Mouse (Mus musculus) stomach, embryonic 15.5 days (tissue): ENCODE measurements around the gene Syne3. TPM values are rescaled to one million over a fixed set of nuclear protein-coding genes. Genes with fewer than 3 reads are reported as not detected.

ENCODE experiments used
- ATAC-seq: fragments of 200-750 bp; cut with Nextera tagmentation; 2 replicates; pipeline ENCODE4 v1.8.0; 2017; ENCODE audit warnings: low read depth, moderate number of reproducible peaks, moderate TSS enrichment; ENCODE audit not compliant: insufficient read depth, low FRiP score
- H3K27ac ChIP-seq: fragments of 300-500 bp; sonication (generic); 2 replicates; pipeline ENCODE4 v1.5.1; 2015; ENCODE audit warnings: mild to moderate bottlenecking, inconsistent platforms
- H3K27me3 ChIP-seq: fragments of 300-500 bp; sonication (generic); replicated peaks from 2 replicates; pipeline ENCODE4 v1.6.1; 2015; ENCODE audit warnings: inconsistent platforms
- H3K36me3 ChIP-seq: fragments of 300-500 bp; sonication (generic); 2 replicates; pipeline ENCODE4 v1.6.1; 2015; ENCODE audit warnings: inconsistent platforms
- H3K4me1 ChIP-seq: fragments of 300-500 bp; sonication (generic); 2 replicates; pipeline ENCODE4 v1.6.1; 2015; ENCODE audit warnings: inconsistent platforms
- H3K4me2 ChIP-seq: fragments of 300-500 bp; sonication (generic); 2 replicates; pipeline ENCODE4 v1.6.1; 2015; ENCODE audit warnings: mild to moderate bottlenecking, inconsistent platforms
- H3K4me3 ChIP-seq: fragments of 300-500 bp; sonication (generic); replicated peaks from 2 replicates; pipeline ENCODE4 v1.5.1; 2015; ENCODE audit warnings: inconsistent platforms
- H3K9ac ChIP-seq: fragments of 300-500 bp; sonication (generic); 2 replicates; pipeline ENCODE4 v1.6.1; 2015; ENCODE audit warnings: inconsistent platforms
- H3K9me3 ChIP-seq: fragments of 300-500 bp; sonication (generic); 2 replicates; pipeline ENCODE4 v1.6.1; 2016; ENCODE audit warnings: inconsistent platforms
- WGBS: fragments of 180-500 bp; shearing (Covaris S2); methylation state at CpG from one replicate; pipeline ENCODE4 v1.1.7; 2015; 5-methylcytosine and 5-hydroxymethylcytosine counted together
- polyA plus RNA-seq: library from polyadenylated mRNA; unstranded; fragments of >200 nt; fragmentation: Nextera tagmentation; extraction: Ambion mirVana; gene quantifications from 2 replicates; pipeline ENCODE4 v1.2.1, GENCODE M21; 2015

Gene Syne3
- polyA plus RNA-seq, 1 experiment from 2014 or later: 0.99 TPM

GRCm38 (mm10) chr12:104996012-104996728 lies 13.4 kb downstream of the Syne3 start:
- Histone ChIP-seq H3K27me3 (no peaks in the 10 kb centered on the region), H3K36me3 (no peaks in the 10 kb centered on the region), H3K27ac (no peak overlapping the region), H3K9ac (no peak overlapping the region), H3K4me1 (peaks cover 5% of the 10 kb centered on the region; the same call in 1 of the 2 replicates), H3K4me2 (no peak overlapping the region), H3K4me3 (no peak overlapping the region), H3K9me3 (no peaks in the 10 kb centered on the region)
- 78% methylated on average over 9 of the region's 9 CpGs for WGBS
- ATAC-seq: no peak

DNA sequence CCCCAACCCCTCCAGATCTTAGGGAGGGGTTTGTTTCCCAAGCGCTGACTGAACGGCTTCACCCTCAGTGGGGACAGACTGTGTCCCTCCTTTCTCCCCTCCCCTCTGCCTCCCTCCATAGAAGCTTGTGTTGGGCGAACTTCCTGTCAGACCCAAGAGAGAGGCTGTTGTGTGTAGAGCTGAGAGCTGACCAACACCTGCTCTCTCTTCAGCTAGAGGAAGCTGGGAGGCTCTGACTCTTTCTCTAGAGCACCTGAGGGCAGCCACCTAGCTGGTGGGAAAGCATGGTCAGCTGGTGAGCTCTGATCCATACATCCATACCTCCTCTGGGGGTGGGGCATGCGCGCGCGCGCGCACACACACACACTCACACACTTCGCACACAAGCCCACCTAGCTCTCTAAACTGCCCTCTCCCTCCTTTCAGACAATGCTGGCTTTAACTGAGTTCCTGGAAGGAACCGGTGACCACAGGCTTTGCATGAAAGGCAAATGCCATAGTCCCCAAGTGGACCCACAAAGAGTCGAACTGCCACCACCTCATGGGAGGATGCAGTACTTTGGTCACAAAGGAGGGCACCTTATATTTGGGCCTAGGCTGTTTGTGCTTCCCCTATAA lies 14.2 kb downstream of the Syne3 start:
- Histone ChIP-seq H3K9me3 (no peaks in the 10 kb centered on the region), H3K27ac (no peak overlapping the region), H3K9ac (no peak overlapping the region), H3K36me3 (no peaks in the 10 kb centered on the region), H3K4me3 (no peak overlapping the region), H3K4me2 (no peak overlapping the region), H3K4me1 (peaks cover 5% of the 10 kb centered on the region; the same call in 1 of the 2 replicates), H3K27me3 (no peaks in the 10 kb centered on the region)
- 75% methylated on average over 12 of the region's 12 CpGs for WGBS
- no peak for ATAC-seq

DNA sequence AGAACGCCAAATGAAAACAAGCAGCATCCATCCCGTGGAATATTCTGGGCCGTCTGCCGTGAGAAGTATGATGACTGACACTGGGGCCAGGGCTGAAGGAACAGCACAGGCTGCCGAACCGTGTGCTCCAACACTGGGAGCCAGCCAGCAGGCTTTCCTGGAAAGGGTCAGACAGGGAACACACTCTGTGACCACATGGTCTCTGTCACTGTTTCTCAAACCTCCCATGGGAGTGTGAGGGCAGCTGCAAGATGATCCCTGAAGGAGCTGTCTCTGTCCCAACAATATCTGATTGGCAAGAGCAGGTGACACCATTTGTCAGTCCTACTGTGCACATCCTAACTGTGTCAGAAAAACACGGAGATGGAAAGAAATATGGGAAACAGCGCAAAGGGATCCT lies 16.8 kb downstream of the Syne3 start:
- WGBS: 66% methylated on average over 8 of the region's 8 CpGs

GRCm38 (mm10) chr12:104992123-104992741 lies 17.4 kb downstream of the Syne3 start:
- H3K4me2 ChIP-seq: no peak overlapping the region
- no peak overlapping the region for H3K9ac ChIP-seq
- H3K9me3 ChIP-seq: no peaks in the 10 kb centered on the region
- no peak for ATAC-seq
- no peak overlapping the region for H3K4me3 ChIP-seq
- H3K27ac ChIP-seq: no peak overlapping the region
- WGBS: 81% methylated on average over 10 of the region's 10 CpGs
- no peaks in the 10 kb centered on the region for H3K36me3 ChIP-seq
- peaks cover 5% of the 10 kb centered on the region; the same call in 1 of the 2 replicates for H3K4me1 ChIP-seq
- no peaks in the 10 kb centered on the region for H3K27me3 ChIP-seq

More for the DNA sequence above, 16.8 kb downstream of the Syne3 start:
- H3K27ac ChIP-seq: no peak overlapping the region
- no peak overlapping the region for H3K4me2 ChIP-seq
- no peaks in the 10 kb centered on the region for H3K9me3 ChIP-seq
- no peaks in the 10 kb centered on the region for H3K36me3 ChIP-seq
- H3K4me1 ChIP-seq: peaks cover 5% of the 10 kb centered on the region; the same call in 1 of the 2 replicates
- no peak overlapping the region for H3K9ac ChIP-seq
- ATAC-seq: no peak
- no peaks in the 10 kb centered on the region for H3K27me3 ChIP-seq
- H3K4me3 ChIP-seq: no peak overlapping the region

- H3K36me3 ChIP-seq: no peaks in the 10 kb centered on the region
- WGBS: 75% methylated on average over 13 of the region's 13 CpGs
- no peaks in the 10 kb centered on the region for H3K9me3 ChIP-seq
- no peaks in the 10 kb centered on the region for H3K27me3 ChIP-seq
- H3K27ac ChIP-seq: no peak overlapping the region
- no peak for ATAC-seq
- H3K4me3 ChIP-seq: no peak overlapping the region
- H3K9ac ChIP-seq: no peak overlapping the region
- H3K4me1 ChIP-seq: peaks cover 1% of the 10 kb centered on the region; the same call in 1 of the 2 replicates
- no peak overlapping the region for H3K4me2 ChIP-seq
These were observed 18.7 kb downstream of the Syne3 start for GRCm38 (mm10) chr12:104990741-104991454.

DNA sequence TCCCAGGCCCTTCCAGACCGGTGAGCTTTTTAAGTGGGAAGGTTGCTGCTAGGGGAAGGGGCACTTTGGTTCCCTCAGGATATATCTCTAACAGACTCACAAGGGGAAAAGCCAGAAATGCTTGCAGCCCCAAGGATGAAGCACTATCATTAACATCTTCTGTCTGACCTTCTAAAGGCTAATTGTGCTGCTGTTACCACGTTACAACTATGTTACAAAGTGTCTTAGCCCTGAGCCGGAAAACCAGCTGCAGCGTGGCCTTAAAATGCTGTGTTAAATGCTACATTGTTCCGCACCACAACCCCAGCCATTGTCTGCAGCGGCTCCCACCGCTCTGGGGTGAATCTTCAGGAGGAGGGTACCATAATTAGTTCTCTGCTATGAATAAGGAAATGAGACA lies 21.7 kb downstream of the Syne3 start:
- 85% methylated on average over 7 of the region's 7 CpGs for WGBS
- H3K9ac ChIP-seq: no peak overlapping the region
- no peak overlapping the region for H3K4me3 ChIP-seq
- peaks cover 5% of the 10 kb centered on the region; the same call in 1 of the 2 replicates for H3K4me1 ChIP-seq
- H3K27me3 ChIP-seq: no peaks in the 10 kb centered on the region
- no peaks in the 10 kb centered on the region for H3K36me3 ChIP-seq
- H3K4me2 ChIP-seq: no peak overlapping the region
- ATAC-seq: no peak
- H3K9me3 ChIP-seq: no peaks in the 10 kb centered on the region
- H3K27ac ChIP-seq: no peak overlapping the region

DNA sequence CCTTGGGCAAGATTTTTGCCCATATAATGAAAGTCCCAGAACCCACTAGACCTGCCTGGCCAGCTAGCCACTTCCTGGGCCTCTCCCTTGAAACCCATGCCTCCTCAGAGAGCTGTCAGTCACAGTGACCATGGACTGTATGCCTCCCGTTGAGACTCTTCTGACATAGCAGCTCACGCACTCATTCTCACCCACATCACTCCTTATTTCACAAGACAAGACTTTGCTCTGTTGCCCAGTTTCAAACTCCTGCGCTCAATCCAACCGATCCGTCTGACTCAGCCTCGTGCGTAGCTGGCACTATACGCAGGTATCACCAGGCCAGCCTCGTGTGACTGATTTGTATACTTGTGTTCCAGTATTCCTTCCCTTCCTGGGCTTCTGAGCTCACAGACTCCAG lies 22.8 kb downstream of the Syne3 start:
- Histone ChIP-seq H3K27ac (no peak overlapping the region), H3K4me1 (peaks cover 5% of the 10 kb centered on the region; the same call in 1 of the 2 replicates), H3K9me3 (no peaks in the 10 kb centered on the region), H3K27me3 (no peaks in the 10 kb centered on the region), H3K4me3 (no peak overlapping the region), H3K4me2 (no peak overlapping the region), H3K9ac (no peak overlapping the region), H3K36me3 (no peaks in the 10 kb centered on the region)
- WGBS: 91% methylated on average over 9 of the region's 9 CpGs
- ATAC-seq: no peak

GRCm38 (mm10) chr12:104986001-104986400 lies 23.6 kb downstream of the Syne3 start:
- ATAC-seq: no peak
- H3K27me3 ChIP-seq: no peaks in the 10 kb centered on the region
- no peak overlapping the region for H3K4me3 ChIP-seq
- H3K9me3 ChIP-seq: no peaks in the 10 kb centered on the region
- no peak overlapping the region for H3K4me2 ChIP-seq
- WGBS: 74% methylated on average over 2 of the region's 2 CpGs
- H3K27ac ChIP-seq: no peak overlapping the region
- peaks cover 5% of the 10 kb centered on the region; the same call in 1 of the 2 replicates for H3K4me1 ChIP-seq
- no peak overlapping the region for H3K9ac ChIP-seq
- no peaks in the 10 kb centered on the region for H3K36me3 ChIP-seq

GRCm38 (mm10) chr12:104985088-104985487 lies 24.5 kb downstream of the Syne3 start:
- Histone ChIP-seq H3K4me3 (no peak overlapping the region), H3K27me3 (no peaks in the 10 kb centered on the region), H3K4me2 (no peak overlapping the region), H3K36me3 (no peaks in the 10 kb centered on the region), H3K9ac (no peak overlapping the region), H3K4me1 (peaks cover 5% of the 10 kb centered on the region; the same call in 1 of the 2 replicates), H3K9me3 (no peaks in the 10 kb centered on the region), H3K27ac (no peak overlapping the region)
- no peak for ATAC-seq
- WGBS: 80% methylated on average over 5 of the region's 5 CpGs

- no peak for ATAC-seq
- H3K27ac ChIP-seq: no peak overlapping the region
- no peaks in the 10 kb centered on the region for H3K36me3 ChIP-seq
- peaks cover 5% of the 10 kb centered on the region; the same call in 1 of the 2 replicates for H3K4me1 ChIP-seq
- 60% methylated on average over 7 of the region's 7 CpGs for WGBS
- H3K9me3 ChIP-seq: no peaks in the 10 kb centered on the region
- no peak overlapping the region for H3K4me2 ChIP-seq
- H3K4me3 ChIP-seq: no peak overlapping the region
- no peak overlapping the region for H3K9ac ChIP-seq
- no peaks in the 10 kb centered on the region for H3K27me3 ChIP-seq
These were observed 26.1 kb downstream of the Syne3 start for GRCm38 (mm10) chr12:104983476-104983875.

DNA sequence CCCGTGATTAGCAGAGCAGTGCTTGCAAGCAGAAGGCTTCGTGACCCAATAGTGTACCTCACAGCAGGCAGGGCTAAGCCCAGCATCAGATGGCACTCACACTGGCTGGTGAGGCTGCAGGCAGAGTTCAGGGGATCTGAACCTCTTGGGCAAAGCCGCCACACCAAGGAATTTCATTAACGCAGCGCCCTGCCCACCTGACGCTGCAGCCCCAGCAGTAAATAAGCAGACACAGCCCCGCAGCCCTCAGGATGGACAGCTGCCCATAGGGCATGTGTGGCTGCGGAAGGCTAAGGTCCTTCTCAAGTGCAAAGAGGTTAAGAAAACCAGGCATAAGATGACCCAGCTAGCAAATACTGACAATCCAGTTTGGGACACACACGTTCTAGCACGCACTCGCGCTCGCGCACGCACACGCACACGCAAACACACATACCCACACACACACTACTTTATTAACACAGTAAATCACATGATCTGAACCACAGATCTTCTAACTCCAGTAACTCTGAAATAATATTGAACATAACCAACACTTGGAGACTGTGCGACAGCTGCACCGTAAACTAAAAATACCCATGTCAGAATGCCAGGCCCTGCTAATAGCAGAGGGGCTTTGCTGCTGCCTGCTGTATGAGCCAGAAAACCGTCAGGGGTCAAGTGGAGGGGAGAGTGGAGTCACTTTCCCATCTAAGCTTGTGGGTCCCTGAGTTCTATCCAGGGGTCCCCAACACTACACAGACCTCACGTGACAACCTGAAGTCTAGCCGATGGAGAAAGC lies 30.5 kb downstream of the Syne3 start:
- no peak overlapping the region for H3K9ac ChIP-seq
- H3K4me1 ChIP-seq: peaks cover 5% of the 10 kb centered on the region; the same call in 1 of the 2 replicates
- H3K36me3 ChIP-seq: no peaks in the 10 kb centered on the region
- no peaks in the 10 kb centered on the region for H3K9me3 ChIP-seq
- no peak for ATAC-seq
- no peaks in the 10 kb centered on the region for H3K27me3 ChIP-seq
- 0 out of 2 replicates have a peak overlapping the region, but pooled peaks have one; percentile 26 for H3K27ac ChIP-seq
- H3K4me3 ChIP-seq: no peak overlapping the region
- 72% methylated on average over 22 of the region's 22 CpGs for WGBS
- H3K4me2 ChIP-seq: no peak overlapping the region
